In the genomic region with DNA sequence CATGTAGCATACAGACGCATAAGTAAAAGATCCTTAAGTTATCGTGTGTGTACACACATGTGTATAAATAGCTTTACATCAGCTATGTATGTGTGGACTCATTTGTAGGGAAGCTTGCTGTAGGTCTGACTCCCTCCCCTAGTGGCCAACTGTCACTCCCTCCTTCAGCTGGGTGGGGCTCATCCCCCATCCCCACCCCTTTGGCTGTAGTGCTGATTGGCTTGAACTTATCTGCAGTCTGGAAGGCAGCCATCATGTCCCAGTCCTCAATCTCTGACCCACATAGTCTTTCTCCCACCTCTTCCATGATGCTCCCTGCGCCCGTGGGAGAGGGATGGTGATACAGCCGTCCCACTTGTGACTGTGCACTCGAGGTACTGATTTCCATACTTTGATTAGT, we compare ENCODE assay signal across 18 mouse cellular contexts. TPM values are rescaled to one million over a fixed set of nuclear protein-coding genes. Genes with fewer than 3 reads are reported as not detected.
A peak's percentile ranks its signal among the peaks of the same experiment; 100 is the strongest.
DNase-seq lines count a peak whose midpoint lies in the region; ATAC-seq and TF ChIP-seq lines count a peak whose summit lies in the region.
"Had no signal": no experiment of that assay in that cellular context is flagged by ENCODE, and none has a peak within 500 bp of the region (broad histone marks: within the 10 kb centered on the region; RNA-seq: fewer than 3 reads in every experiment).

No protein-coding gene starts in this region.

- no peak for DNase-seq in G1E (ENCODE audit: low spot score)
- DNase-seq in liver, embryonic 13.5 days, result peak; percentile 26
- DNase-seq in ovary, postnatal 14 days (ENCODE audit: low spot score), result no peak
- no peak for DNase-seq in right cerebral cortex, postnatal 36 days (ENCODE audit: low spot score in 2 of 2)
- no peak for DNase-seq in kidney, adult 8-10 months
- DNase-seq: adrenal gland, adult 2 months; cerebellum, postnatal 14 days; gastrocnemius, postnatal 25 days had no signal

- H3K9me3 ChIP-seq in heart, embryonic 16.5 days (replicated peaks; ENCODE audit: control insufficient read depth, low read length), result no peaks in the 10 kb centered on the region
- H3K9me3 ChIP-seq in heart, embryonic 12.5 days (replicated peaks), result no peaks in the 10 kb centered on the region
- H3K9me3 ChIP-seq in G1E (replicated peaks), result no peaks in the 10 kb centered on the region
- no peaks in the 10 kb centered on the region for H3K9me3 ChIP-seq in liver, embryonic 13.5 days (replicated peaks)
- H3K9me3 ChIP-seq: embryonic facial prominence, embryonic 12.5 days; forebrain, embryonic 12.5 days; hindbrain, embryonic 12.5 days; kidney, embryonic 15.5 days; midbrain, embryonic 10.5 days had no signal

- no peak overlapping the region for H3K4me3 ChIP-seq in heart, embryonic 16.5 days (ENCODE audit: low read length)
- H3K4me3 ChIP-seq in heart, embryonic 12.5 days, result no peak overlapping the region
- H3K4me3 ChIP-seq in G1E (ENCODE audit: low read depth, low read length), result no peak overlapping the region
- H3K4me3 ChIP-seq in liver, embryonic 13.5 days (replicated peaks), result no peak overlapping the region
- H3K4me3 ChIP-seq: embryonic facial prominence, embryonic 12.5 days; forebrain, embryonic 12.5 days; hindbrain, embryonic 12.5 days; kidney, embryonic 15.5 days; midbrain, embryonic 10.5 days had no signal

- H3K36me3 ChIP-seq in heart, embryonic 16.5 days (ENCODE audit: control insufficient read depth, insufficient read depth), result no peaks in the 10 kb centered on the region
- no peaks in the 10 kb centered on the region; the same call in 1 of the 2 replicates for H3K36me3 ChIP-seq in heart, embryonic 12.5 days
- peaks cover 49% of the 10 kb centered on the region for H3K36me3 ChIP-seq in G1E (replicated peaks)
- no peaks in the 10 kb centered on the region for H3K36me3 ChIP-seq in liver, embryonic 13.5 days
- H3K36me3 ChIP-seq: embryonic facial prominence, embryonic 12.5 days; forebrain, embryonic 12.5 days; hindbrain, embryonic 12.5 days; kidney, embryonic 15.5 days had no signal

- no peak overlapping the region for H3K27ac ChIP-seq in heart, embryonic 16.5 days (ENCODE audit: low read length)
- no peak overlapping the region for H3K27ac ChIP-seq in heart, embryonic 12.5 days (ENCODE audit: poor library complexity, severe bottlenecking)
- no peak overlapping the region for H3K27ac ChIP-seq in liver, embryonic 13.5 days
- H3K27ac ChIP-seq: embryonic facial prominence, embryonic 12.5 days; forebrain, embryonic 12.5 days; hindbrain, embryonic 12.5 days; kidney, embryonic 15.5 days; midbrain, embryonic 10.5 days had no signal

- H3K4me2 ChIP-seq in heart, embryonic 16.5 days (ENCODE audit: low read depth, low read length), result no peak overlapping the region
- no peak overlapping the region for H3K4me2 ChIP-seq in heart, embryonic 12.5 days
- H3K4me2 ChIP-seq in liver, embryonic 13.5 days, result no peak overlapping the region
- H3K4me2 ChIP-seq: embryonic facial prominence, embryonic 12.5 days; forebrain, embryonic 12.5 days; hindbrain, embryonic 12.5 days; kidney, embryonic 15.5 days had no signal

- WGBS in heart, embryonic 16.5 days, result 63% methylated on average over 6 of the region's 6 CpGs
- 70% methylated on average over 6 of the region's 6 CpGs for WGBS in heart, embryonic 12.5 days
- 59% methylated on average over 6 of the region's 6 CpGs for WGBS in liver, embryonic 13.5 days (ENCODE audit: insufficient replicate concordance)

- peaks cover 44% of the 10 kb centered on the region for H3K4me1 ChIP-seq in heart, embryonic 16.5 days (ENCODE audit: control insufficient read depth, insufficient read depth, low read length)
- H3K4me1 ChIP-seq in heart, embryonic 12.5 days (replicated peaks), result peaks cover 55% of the 10 kb centered on the region
- peaks cover 34% of the 10 kb centered on the region for H3K4me1 ChIP-seq in G1E (ENCODE audit: insufficient read depth, low read depth, low read length)
- H3K4me1 ChIP-seq in liver, embryonic 13.5 days (replicated peaks), result peaks cover 62% of the 10 kb centered on the region

- peak; percentile 35; the same call in 1 of the 2 replicates for ATAC-seq in heart, embryonic 16.5 days (replicated peaks; ENCODE audit: extremely low read depth, insufficient read depth, low FRiP score)
- no peak for ATAC-seq in heart, embryonic 12.5 days (ENCODE audit: insufficient number of reproducible peaks, low FRiP score)
- ATAC-seq in G1E (ENCODE audit: extremely low read depth, insufficient number of reproducible peaks, low FRiP score, poor library complexity, severe bottlenecking), result peak; percentile 66
- 0 out of 2 replicates have a peak, but pooled peaks have one; percentile 28 for ATAC-seq in granulocyte monocyte progenitor cell, adult 5-6 weeks (replicated peaks; ENCODE audit: poor library complexity, severe bottlenecking)
- peak; percentile 63 for ATAC-seq in liver, embryonic 13.5 days (ENCODE audit: low read depth)

- TF ChIP-seq CTCF in G1E (IDR thresholded peaks at IDR 0.05; ENCODE audit: low read depth, low read length), result 0 out of 2 replicates have a peak, but pooled peaks have one; percentile 11

- no peak overlapping the region for H3K9ac ChIP-seq in heart, embryonic 16.5 days (ENCODE audit: low read length)
- H3K9ac ChIP-seq in heart, embryonic 12.5 days, result no peak overlapping the region
- no peak overlapping the region for H3K9ac ChIP-seq in liver, embryonic 13.5 days
- H3K9ac ChIP-seq: embryonic facial prominence, embryonic 12.5 days; forebrain, embryonic 12.5 days; hindbrain, embryonic 12.5 days; kidney, embryonic 15.5 days had no signal

- H3K27me3 ChIP-seq in heart, embryonic 16.5 days (ENCODE audit: control insufficient read depth, insufficient read depth, low read length), result no peaks in the 10 kb centered on the region
- H3K27me3 ChIP-seq in heart, embryonic 12.5 days (replicated peaks), result no peaks in the 10 kb centered on the region
- no peaks in the 10 kb centered on the region for H3K27me3 ChIP-seq in G1E (ENCODE audit: insufficient read depth, low read length)
- no peaks in the 10 kb centered on the region for H3K27me3 ChIP-seq in liver, embryonic 13.5 days
- H3K27me3 ChIP-seq: embryonic facial prominence, embryonic 12.5 days; forebrain, embryonic 12.5 days; hindbrain, embryonic 12.5 days; kidney, embryonic 15.5 days had no signal

RNA-seq across cellular contexts. Expression of a gene that starts 26.7 kb away (rescaled TPM):
- polyA plus RNA-seq in heart, embryonic 16.5 days (2015; fragmentation: Nextera tagmentation; extraction: Ambion mirVana), result 67.7 and 68.0 TPM in 2 replicates
- polyA plus RNA-seq in heart, embryonic 12.5 days (2016; fragmentation: Nextera tagmentation; extraction: Ambion mirVana), result 63.4 and 64.6 TPM in 2 replicates
- total RNA-seq in G1E (2014; fragmentation: Nextera tagmentation) (17.1 and 22.1 TPM in 2 replicates), G1E (2017) (17.6 and 18.6 TPM in 2 replicates)
- polyA plus RNA-seq in G1E (2012), result 46.2 and 51.1 TPM in 2 replicates
- 124 and 134 TPM in 2 replicates for total RNA-seq in granulocyte monocyte progenitor cell, adult 5-6 weeks (2014; fragmentation: Nextera tagmentation)
- total RNA-seq in granulocyte monocyte progenitor cell, adult 5-6 weeks (2017), result 79.4 and 89.5 TPM in 2 replicates
- polyA plus RNA-seq in liver, embryonic 13.5 days (2015; fragmentation: Nextera tagmentation; extraction: Ambion mirVana), result 24.8 and 25.2 TPM in 2 replicates

RNA-seq across cellular contexts. Expression of a gene that starts 46.0 kb away (rescaled TPM):
- polyA plus RNA-seq in heart, embryonic 16.5 days (2015; fragmentation: Nextera tagmentation; extraction: Ambion mirVana), result 0.14 TPM in 1 of 2 replicates, not detected in the other
- polyA plus RNA-seq in heart, embryonic 12.5 days (2016; fragmentation: Nextera tagmentation; extraction: Ambion mirVana), result not detected in 2 replicates
- total RNA-seq in G1E (2014; fragmentation: Nextera tagmentation) (not detected in 2 replicates), G1E (2017) (0.33 and 0.46 TPM in 2 replicates)
- polyA plus RNA-seq in G1E (2012), result 0.04 and 0.18 TPM in 2 replicates
- total RNA-seq in granulocyte monocyte progenitor cell, adult 5-6 weeks (2014; fragmentation: Nextera tagmentation), result not detected in 2 replicates
- total RNA-seq in granulocyte monocyte progenitor cell, adult 5-6 weeks (2017), result not detected in 2 replicates
- 0.06 TPM in 1 of 2 replicates, not detected in the other for polyA plus RNA-seq in liver, embryonic 13.5 days (2015; fragmentation: Nextera tagmentation; extraction: Ambion mirVana)
- total RNA-seq: adrenal gland, adult 2 months; gastrocnemius, postnatal 25 days; layer of hippocampus, postnatal 14 days; liver, adult 2 months had no signal
- polyA plus RNA-seq: adrenal gland, adult 2 months; embryonic facial prominence, embryonic 12.5 days; forebrain, embryonic 12.5 days; liver, adult 2 months had no signal

RNA-seq across cellular contexts. Expression of a gene that starts 52.5 kb away (rescaled TPM):
- polyA plus RNA-seq in heart, embryonic 16.5 days (2015; fragmentation: Nextera tagmentation; extraction: Ambion mirVana), result 1.3 and 1.5 TPM in 2 replicates
- 1.3 and 1.6 TPM in 2 replicates for polyA plus RNA-seq in heart, embryonic 12.5 days (2016; fragmentation: Nextera tagmentation; extraction: Ambion mirVana)
- total RNA-seq in G1E (2014; fragmentation: Nextera tagmentation) (9.3 and 16.4 TPM in 2 replicates), G1E (2017) (4.2 and 4.3 TPM in 2 replicates)
- polyA plus RNA-seq in G1E (2012), result 48.0 and 61.7 TPM in 2 replicates
- total RNA-seq in granulocyte monocyte progenitor cell, adult 5-6 weeks (2014; fragmentation: Nextera tagmentation), result 1.8 TPM in 1 of 2 replicates, not detected in the other
- 0.43 TPM in 1 of 2 replicates, not detected in the other for total RNA-seq in granulocyte monocyte progenitor cell, adult 5-6 weeks (2017)
- polyA plus RNA-seq in liver, embryonic 13.5 days (2015; fragmentation: Nextera tagmentation; extraction: Ambion mirVana), result 1.8 and 2.1 TPM in 2 replicates

Comparison
In these comparisons a context has a peak if more than half of its experiments do, and no peak if none do; other contexts are left out.
1. RNA of a gene that starts 52.5 kb away (polyA plus RNA-seq): 48.0 to 61.7 TPM in G1E; 1.8 to 2.1 TPM in liver, embryonic 13.5 days, 1.3 to 1.5 TPM in heart, embryonic 16.5 days and 1.3 to 1.6 TPM in heart, embryonic 12.5 days; every median in the first group is over 10 times any median in the second.